Mouse (Mus musculus): Measurements from ENCODE around the gene Sh3pxd2a.
A peak's percentile ranks its signal among the peaks of the same experiment; 100 is the strongest.

The Sh3pxd2a gene

DNA sequence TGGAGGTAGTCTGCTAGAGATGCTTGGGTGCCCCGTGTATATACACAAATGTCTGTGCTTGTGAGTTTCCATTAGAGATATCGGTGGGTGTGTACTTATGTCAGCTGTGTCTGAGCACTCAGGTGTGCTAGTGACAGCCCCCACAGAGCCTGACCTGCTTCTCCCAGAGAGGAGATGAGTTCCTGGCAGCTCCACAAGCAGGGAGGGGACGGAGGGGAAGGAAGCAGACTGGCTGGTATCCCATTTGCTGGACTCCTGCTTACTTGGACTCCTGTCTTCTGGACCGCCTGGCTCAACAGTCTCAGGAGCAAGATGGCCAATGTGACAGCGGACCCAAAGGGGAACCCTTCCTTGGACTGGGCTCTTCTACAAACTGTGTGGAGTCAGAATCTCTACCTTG lies 234.7 kb downstream of the Sh3pxd2a start:
- DNase-seq (ENCODE audit: low spot score): no peak

DNA sequence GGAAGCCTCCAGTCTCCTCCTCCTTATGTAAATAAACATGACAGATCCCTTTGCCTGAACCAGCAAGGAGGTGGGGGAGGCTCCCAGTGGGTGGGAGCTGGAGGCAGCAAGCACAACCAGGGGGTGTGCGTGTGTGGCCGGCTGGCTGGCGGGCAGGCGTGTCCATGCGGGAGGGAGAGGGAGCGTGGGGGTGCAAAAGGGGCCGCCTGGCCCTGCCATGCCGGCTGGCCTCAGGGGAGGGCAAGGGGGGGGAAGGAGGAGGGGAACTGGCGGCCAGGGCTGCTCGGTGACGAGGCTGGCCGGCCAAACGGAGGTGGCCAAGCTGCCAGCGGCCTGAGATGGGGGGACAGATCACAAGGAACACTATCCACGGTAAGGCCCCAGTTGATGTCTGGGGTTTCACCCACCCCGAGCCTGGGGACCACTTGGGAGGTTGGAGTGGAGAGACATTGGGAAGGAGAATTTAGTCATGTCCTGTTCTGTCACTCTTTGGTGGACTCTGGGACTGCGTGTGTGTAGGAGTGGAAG lies 235.4 kb downstream of the Sh3pxd2a start:
- peak; percentile 39 for DNase-seq (ENCODE audit: low spot score)

GRCm38 (mm10) chr19:47225791-47226190 lies 238.4 kb downstream of the Sh3pxd2a start:
- no peak for DNase-seq (ENCODE audit: low spot score)

GRCm38 (mm10) chr19:47224743-47225142 lies 239.5 kb downstream of the Sh3pxd2a start:
- peak; percentile 43 for DNase-seq (ENCODE audit: low spot score)

DNA sequence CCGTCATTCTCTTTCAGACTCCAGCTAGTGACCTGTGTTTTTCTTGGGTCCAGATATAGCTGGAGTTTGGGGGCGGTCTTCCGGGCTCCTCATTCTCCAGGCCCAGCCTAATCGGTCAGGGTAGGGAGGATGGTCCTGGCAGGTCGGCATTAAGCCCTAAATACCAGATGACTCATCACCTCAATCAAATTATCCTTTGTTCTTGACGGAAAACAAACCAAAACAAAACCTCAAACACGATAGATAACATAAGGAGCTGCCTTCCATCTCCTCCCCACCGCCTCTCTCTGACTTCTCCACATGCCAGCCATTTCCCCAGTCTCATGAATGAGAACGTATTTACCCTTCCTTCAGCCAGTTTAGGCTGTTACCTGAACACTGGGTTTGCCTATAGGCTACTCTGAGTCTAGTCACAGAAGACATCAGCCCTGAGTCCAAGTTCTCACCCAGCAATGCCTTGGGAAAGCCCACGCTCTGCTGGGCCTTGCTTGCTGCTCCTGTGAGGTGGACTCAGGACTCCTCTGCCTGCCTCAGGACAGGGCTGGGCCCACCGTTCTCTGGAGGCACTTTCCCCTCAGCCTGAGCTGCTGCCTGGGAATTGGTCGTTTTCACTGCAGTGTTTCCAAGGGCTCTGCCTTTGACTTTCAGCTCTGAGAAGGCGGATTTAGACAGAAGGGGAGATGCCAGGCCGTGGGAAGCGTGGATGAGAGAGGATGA lies 241.2 kb downstream of the Sh3pxd2a start:
- no peak for DNase-seq (ENCODE audit: low spot score)

GRCm38 (mm10) chr19:47222154-47222840 lies 241.9 kb downstream of the Sh3pxd2a start:
- no peak for DNase-seq (ENCODE audit: low spot score)

DNA sequence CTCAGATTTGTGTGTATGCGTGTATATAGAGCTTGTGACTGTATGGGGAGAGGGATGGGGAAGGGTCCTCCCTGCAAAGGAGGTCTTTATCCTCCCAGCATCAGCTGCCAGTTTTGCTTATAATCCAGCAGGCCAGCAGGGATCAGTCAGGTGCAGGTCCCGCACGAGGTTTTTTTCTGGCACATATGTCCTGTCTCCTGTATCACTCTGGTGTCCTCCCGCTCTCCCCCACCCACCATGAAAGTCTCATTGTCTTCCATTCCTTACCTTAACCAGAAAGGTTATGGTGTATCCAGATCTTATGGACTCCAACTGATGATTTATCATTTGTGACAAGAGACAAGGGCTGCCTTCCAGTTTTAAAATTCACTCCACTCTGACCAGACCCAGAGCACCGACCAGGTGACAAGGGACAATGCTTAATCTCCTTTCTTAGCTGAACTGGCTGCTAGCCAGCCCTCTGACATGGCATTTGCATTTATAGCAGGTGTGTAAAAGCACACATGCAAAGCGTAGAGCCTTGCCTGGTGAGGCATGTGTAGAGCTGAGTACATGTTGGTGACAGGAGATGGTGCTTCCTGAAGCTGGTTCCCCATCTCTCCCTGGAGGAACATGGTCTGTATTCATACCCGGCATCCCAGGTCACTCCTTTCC lies 242.6 kb downstream of the Sh3pxd2a start:
- no peak for DNase-seq (ENCODE audit: low spot score)

- no peak for DNase-seq (ENCODE audit: low spot score)
Measured at GRCm38 (mm10) chr19:47221006-47221405, 243.2 kb downstream of the Sh3pxd2a start.

- DNase-seq (ENCODE audit: low spot score): no peak
Measured at GRCm38 (mm10) chr19:47220232-47220631, 244.0 kb downstream of the Sh3pxd2a start.

GRCm38 (mm10) chr19:47219622-47220021 lies 244.6 kb downstream of the Sh3pxd2a start:
- DNase-seq (ENCODE audit: low spot score): no peak

DNA sequence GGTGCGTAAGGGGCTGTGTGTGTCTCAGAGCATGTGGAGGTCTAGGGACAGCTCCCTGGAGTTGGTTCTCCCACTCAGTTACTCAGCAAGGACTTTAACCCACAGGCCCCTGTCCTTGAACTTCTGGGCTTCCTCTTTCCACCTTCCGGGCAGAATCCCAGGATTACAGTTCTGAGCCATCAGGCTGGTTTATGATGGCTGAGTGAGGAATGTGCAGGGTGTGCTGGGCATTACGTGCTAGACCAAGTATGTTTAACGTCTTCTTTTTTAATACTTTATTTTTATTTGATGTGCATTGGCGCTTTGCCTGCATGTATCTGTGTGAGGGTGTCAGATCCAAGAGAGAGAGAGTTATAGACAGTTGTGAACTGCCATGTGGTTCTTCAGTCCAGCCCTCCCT lies 247.4 kb downstream of the Sh3pxd2a start:
- no peak for DNase-seq (ENCODE audit: low spot score)

GRCm38 (mm10) chr19:47213470-47213869 lies 250.7 kb downstream of the Sh3pxd2a start:
- DNase-seq (ENCODE audit: low spot score): no peak

DNA sequence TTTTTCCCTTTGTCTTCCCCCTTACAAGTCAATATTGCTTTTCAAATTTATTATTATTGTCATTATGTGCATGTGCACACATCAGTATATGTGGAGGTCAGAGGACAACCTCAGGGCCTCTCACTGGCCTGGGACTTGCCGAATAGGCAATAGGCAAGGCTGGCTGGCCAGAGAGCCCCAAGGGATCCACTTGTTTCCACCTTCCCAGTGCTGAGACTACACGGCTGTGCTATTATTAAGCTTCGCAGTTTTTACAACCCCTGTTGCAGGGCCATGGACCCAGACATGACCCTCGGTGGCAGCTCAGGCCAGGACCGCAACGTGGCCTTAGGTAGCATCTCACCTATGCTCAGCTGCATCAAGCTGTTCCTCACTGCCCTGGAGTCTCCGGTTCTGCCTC lies 251.8 kb downstream of the Sh3pxd2a start:
- DNase-seq (ENCODE audit: low spot score): no peak

- DNase-seq (ENCODE audit: low spot score): no peak
Measured at GRCm38 (mm10) chr19:47211609-47212312, 252.4 kb downstream of the Sh3pxd2a start.

DNA sequence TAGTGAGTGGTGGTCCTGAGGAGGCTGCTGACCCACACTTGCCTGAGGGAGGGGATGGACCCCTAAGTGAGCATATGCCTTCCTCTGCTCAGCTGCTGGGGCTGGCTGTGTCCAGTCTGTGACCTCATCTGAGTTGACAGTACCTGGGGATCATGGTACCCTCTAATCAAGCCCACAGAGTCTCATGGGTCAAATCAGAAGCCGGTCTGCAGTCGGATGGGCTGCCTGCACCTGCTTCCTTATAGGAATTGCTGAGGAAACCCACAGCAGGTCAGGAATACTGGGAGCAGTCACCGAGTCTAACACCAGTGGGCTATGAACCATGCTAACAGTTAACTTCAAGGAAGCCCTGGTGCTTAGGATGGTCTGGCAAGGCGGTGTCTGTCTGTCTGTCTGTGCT lies 253.8 kb downstream of the Sh3pxd2a start:
- DNase-seq (ENCODE audit: low spot score): no peak
